Mouse (Mus musculus): ENCODE data around the gene Stac3. TPM values are rescaled to one million over a fixed set of nuclear protein-coding genes. Genes with fewer than 3 reads are reported as not detected.

The Stac3 gene
- polyA plus RNA-seq, 2 experiments = 0.37 TPM; not detected in 1

DNA sequence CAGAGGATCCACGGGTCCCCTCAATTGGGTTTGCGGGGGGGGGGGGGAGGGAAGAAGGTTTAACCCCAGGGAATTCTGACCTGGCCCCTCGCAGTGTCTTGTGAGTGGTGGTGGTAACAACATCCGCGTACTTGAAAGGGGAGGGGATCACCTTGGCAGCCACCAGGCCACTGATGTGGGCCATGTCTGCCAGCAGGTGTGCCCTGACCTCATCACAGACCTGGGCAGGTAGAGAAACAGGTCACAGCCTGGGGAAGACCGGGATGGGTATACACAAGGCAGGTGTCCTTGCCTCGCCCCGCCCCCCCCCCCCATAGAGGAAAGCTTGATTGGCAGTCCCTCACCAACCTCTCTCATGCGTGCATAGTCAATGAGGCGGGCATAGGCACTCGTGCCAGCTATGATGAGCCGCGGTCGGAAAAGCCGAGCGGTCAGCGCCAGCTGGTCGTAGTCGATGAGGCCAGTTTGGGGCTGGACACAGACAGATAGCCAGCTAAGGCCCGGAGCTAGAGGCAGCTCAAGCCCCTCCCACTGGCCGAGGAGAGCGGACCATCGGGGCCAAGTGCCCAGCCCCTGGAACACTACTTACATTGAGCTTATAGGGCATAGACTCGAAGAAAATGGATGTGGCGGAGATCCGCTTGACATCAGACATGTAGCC is 17.7 kb downstream of the Stac3 start:
- Histone ChIP-seq H3K4me3 (ENCODE audit: insufficient read depth in 1 of 2, low read depth in 2 of 2, low read length in 2 of 2) (no peak overlapping the region), H3K9ac (replicated peaks) (no peak overlapping the region), H3K9me3 (ENCODE audit: control insufficient read depth, low read length) (no peaks in the 10 kb centered on the region), H3K4me2 (ENCODE audit: low read depth) (no peak overlapping the region), H3K4me1 (replicated peaks; ENCODE audit: control insufficient read depth in 2 of 2, insufficient read depth in 2 of 2, low read length in 1 of 2) (peaks cover 17 to 38% of the 10 kb centered on the region in 2 experiments), H3K27ac (no peak overlapping the region), H3K27me3 (ENCODE audit: control insufficient read depth, insufficient read depth, low read length) (peaks cover 18% of the 10 kb centered on the region), H3K36me3 (replicated peaks; ENCODE audit: control insufficient read depth, insufficient read depth, low read depth) (peaks cover 36% of the 10 kb centered on the region)
- TF ChIP-seq CTCF (IDR thresholded peaks at IDR 0.05; ENCODE audit: low read depth) (no peak), EP300 (IDR thresholded peaks at IDR 0.05; ENCODE audit: low read depth) (no peak)
- 91% methylated on average over 25 of the region's 26 CpGs for WGBS (ENCODE audit: insufficient replicate concordance)
- no peak for ATAC-seq (ENCODE audit: insufficient read depth)
- DNase-seq (ENCODE audit: low read depth in 3 of 3, low spot score in 3 of 3) = no peak

- ATAC-seq (ENCODE audit: insufficient read depth) (no peak), DNase-seq (ENCODE audit: low read depth in 3 of 3, low spot score in 3 of 3) (no peak)
- peak overlapping the region in 1 of 2 experiments; percentile 88; a peak in 2 of 4 replicates for H3K4me3 ChIP-seq (ENCODE audit: insufficient read depth in 1 of 2, low read depth in 2 of 2, low read length in 2 of 2)
- no peaks in the 10 kb centered on the region for H3K9me3 ChIP-seq (ENCODE audit: control insufficient read depth, low read length)
- peak overlapping the region; percentile 87; the same call in 1 of the 2 replicates for H3K9ac ChIP-seq (replicated peaks)
- peak overlapping the region; percentile 99 for H3K4me2 ChIP-seq (ENCODE audit: low read depth)
- H3K4me1 ChIP-seq (replicated peaks; ENCODE audit: control insufficient read depth in 2 of 2, insufficient read depth in 2 of 2, low read length in 1 of 2) = peaks cover 13 to 30% of the 10 kb centered on the region in 2 experiments
- TF ChIP-seq CTCF (IDR thresholded peaks at IDR 0.05; ENCODE audit: low read depth) (no peak), EP300 (IDR thresholded peaks at IDR 0.05; ENCODE audit: low read depth) (no peak)
- no peak overlapping the region for H3K27ac ChIP-seq
- H3K27me3 ChIP-seq (ENCODE audit: control insufficient read depth, insufficient read depth, low read length) = peaks cover 18% of the 10 kb centered on the region
- WGBS (ENCODE audit: insufficient replicate concordance) = 86% methylated on average over 37 of the region's 37 CpGs
- H3K36me3 ChIP-seq (replicated peaks; ENCODE audit: control insufficient read depth, insufficient read depth, low read depth) = peaks cover 36% of the 10 kb centered on the region
Observed at GRCm38 (mm10) chr10:127519903-127520713, 18.6 kb downstream of the Stac3 start.

- 68% methylated on average over 20 of the region's 20 CpGs for WGBS (ENCODE audit: insufficient replicate concordance)
- peaks cover 36% of the 10 kb centered on the region for H3K36me3 ChIP-seq (replicated peaks; ENCODE audit: control insufficient read depth, insufficient read depth, low read depth)
- TF ChIP-seq EP300 (IDR thresholded peaks at IDR 0.05; ENCODE audit: low read depth) (no peak), CTCF (IDR thresholded peaks at IDR 0.05; ENCODE audit: low read depth) (no peak)
- H3K9me3 ChIP-seq (ENCODE audit: control insufficient read depth, low read length) = no peaks in the 10 kb centered on the region
- peak overlapping the region; percentile 88 to 98 for H3K4me3 ChIP-seq (ENCODE audit: insufficient read depth in 1 of 2, low read depth in 2 of 2, low read length in 2 of 2)
- H3K27me3 ChIP-seq (ENCODE audit: control insufficient read depth, insufficient read depth, low read length) = peaks cover 22% of the 10 kb centered on the region
- H3K27ac ChIP-seq = peak overlapping the region; percentile 74
- peaks cover 13 to 24% of the 10 kb centered on the region in 2 experiments for H3K4me1 ChIP-seq (replicated peaks; ENCODE audit: control insufficient read depth in 2 of 2, insufficient read depth in 2 of 2, low read length in 1 of 2)
- ATAC-seq (ENCODE audit: insufficient read depth) (no peak), DNase-seq (ENCODE audit: low read depth in 3 of 3, low spot score in 3 of 3) (no peak)
- H3K9ac ChIP-seq (replicated peaks) = peak overlapping the region; percentile 87
- peak overlapping the region; percentile 99 for H3K4me2 ChIP-seq (ENCODE audit: low read depth)
Observed at GRCm38 (mm10) chr10:127520714-127521357, 19.4 kb downstream of the Stac3 start.

DNA sequence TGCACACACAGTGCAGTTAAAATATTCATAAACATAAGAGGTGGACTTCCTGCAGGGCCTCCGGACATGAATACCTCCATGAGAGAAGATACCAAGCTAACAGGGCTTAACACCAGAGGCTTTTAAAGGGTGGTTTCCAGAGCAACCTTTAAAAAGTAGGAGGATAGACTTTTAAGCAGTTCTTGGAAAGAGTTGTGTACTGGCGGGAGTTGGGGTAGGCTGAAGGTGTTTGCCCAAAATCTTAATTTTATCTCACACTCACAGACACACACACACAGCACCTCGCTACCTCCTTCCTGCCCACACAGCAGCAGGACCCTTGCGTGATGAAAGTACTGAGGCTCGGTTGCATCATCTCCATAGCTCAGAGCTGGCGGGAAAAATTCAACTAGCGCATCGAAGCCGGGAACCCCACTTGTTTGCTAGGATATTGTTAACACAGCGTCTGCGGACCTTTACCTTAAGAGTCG is 20.2 kb downstream of the Stac3 start:
- Histone ChIP-seq H3K27me3 (ENCODE audit: control insufficient read depth, insufficient read depth, low read length) (peaks cover 30% of the 10 kb centered on the region), H3K4me2 (ENCODE audit: low read depth) (peak overlapping the region; percentile 99), H3K36me3 (replicated peaks; ENCODE audit: control insufficient read depth, insufficient read depth, low read depth) (peaks cover 36% of the 10 kb centered on the region), H3K9me3 (ENCODE audit: control insufficient read depth, low read length) (no peaks in the 10 kb centered on the region), H3K4me3 (ENCODE audit: insufficient read depth in 1 of 2, low read depth in 2 of 2, low read length in 2 of 2) (peak overlapping the region; percentile 88 to 98), H3K4me1 (replicated peaks; ENCODE audit: control insufficient read depth in 2 of 2, insufficient read depth in 2 of 2, low read length in 1 of 2) (peaks cover 13 to 16% of the 10 kb centered on the region in 2 experiments), H3K9ac (replicated peaks) (peak overlapping the region; percentile 87), H3K27ac (peak overlapping the region; percentile 74)
- DNase-seq (ENCODE audit: low read depth in 3 of 3, low spot score in 3 of 3) = peak; percentile 45 to 63 (median 47)
- peak; percentile 74 for ATAC-seq (ENCODE audit: insufficient read depth)
- 1% methylated on average over 12 of the region's 12 CpGs for WGBS (ENCODE audit: insufficient replicate concordance)
- TF ChIP-seq EP300 (IDR thresholded peaks at IDR 0.05; ENCODE audit: low read depth) = peak; percentile 64
- TF ChIP-seq CTCF (IDR thresholded peaks at IDR 0.05; ENCODE audit: low read depth) = no peak

Measured in liver, embryonic 14.5 days (tissue).